Mouse (Mus musculus): ENCODE data around the gene Astn1. TPM values are rescaled to one million over a fixed set of nuclear protein-coding genes. Genes with fewer than 3 reads are reported as not detected.

Astn1 gene
- polyA plus RNA-seq, 2 experiments: 0.03 TPM

GRCm38 (mm10) chr1:158701336-158701735 is 339.3 kb downstream of the Astn1 start:
- Histone ChIP-seq H3K36me3 (replicated peaks; ENCODE audit: control insufficient read depth, insufficient read depth, low read depth) (no peaks in the 10 kb centered on the region), H3K4me2 (ENCODE audit: low read depth) (no peak overlapping the region), H3K27ac (no peak overlapping the region), H3K9me3 (ENCODE audit: control insufficient read depth, low read length) (no peaks in the 10 kb centered on the region), H3K9ac (replicated peaks) (no peak overlapping the region), H3K27me3 (ENCODE audit: control insufficient read depth, insufficient read depth, low read length) (no peaks in the 10 kb centered on the region), H3K4me1 (replicated peaks; ENCODE audit: control insufficient read depth in 2 of 2, insufficient read depth in 2 of 2, low read length in 1 of 2) (no peaks in the 10 kb centered on the region), H3K4me3 (ENCODE audit: insufficient read depth in 1 of 2, low read depth in 2 of 2, low read length in 2 of 2) (no peak overlapping the region)
- TF ChIP-seq EP300 (IDR thresholded peaks at IDR 0.05; ENCODE audit: low read depth) (no peak), CTCF (IDR thresholded peaks at IDR 0.05; ENCODE audit: low read depth) (no peak)
- ATAC-seq (ENCODE audit: insufficient read depth) (no peak), DNase-seq (ENCODE audit: low read depth in 3 of 3, low spot score in 3 of 3) (no peak)
- whole genome bisulfite sequencing (ENCODE audit: insufficient replicate concordance): 68% methylated on average over 1 of the region's 1 CpGs

GRCm38 (mm10) chr1:158713301-158714095 is 351.4 kb downstream of the Astn1 start:
- Histone ChIP-seq H3K9ac (replicated peaks) (no peak overlapping the region), H3K4me2 (ENCODE audit: low read depth) (no peak overlapping the region), H3K36me3 (replicated peaks; ENCODE audit: control insufficient read depth, insufficient read depth, low read depth) (no peaks in the 10 kb centered on the region), H3K27me3 (ENCODE audit: control insufficient read depth, insufficient read depth, low read length) (no peaks in the 10 kb centered on the region), H3K4me3 (ENCODE audit: insufficient read depth in 1 of 2, low read depth in 2 of 2, low read length in 2 of 2) (no peak overlapping the region), H3K27ac (no peak overlapping the region), H3K9me3 (ENCODE audit: control insufficient read depth, low read length) (no peaks in the 10 kb centered on the region), H3K4me1 (replicated peaks; ENCODE audit: control insufficient read depth in 2 of 2, insufficient read depth in 2 of 2, low read length in 1 of 2) (no peaks in the 10 kb centered on the region)
- ATAC-seq (ENCODE audit: insufficient read depth): no peak
- 39% methylated on average over 5 of the region's 5 CpGs for WGBS (ENCODE audit: insufficient replicate concordance)
- no peak for DNase-seq (ENCODE audit: low read depth in 3 of 3, low spot score in 3 of 3)
- TF ChIP-seq CTCF (IDR thresholded peaks at IDR 0.05; ENCODE audit: low read depth) (no peak; the same call in 1 of the 2 replicates), EP300 (IDR thresholded peaks at IDR 0.05; ENCODE audit: low read depth) (no peak)

GRCm38 (mm10) chr1:158732868-158733496 is 370.9 kb downstream of the Astn1 start:
- H3K36me3 ChIP-seq (replicated peaks; ENCODE audit: control insufficient read depth, insufficient read depth, low read depth): no peaks in the 10 kb centered on the region
- no peaks in the 10 kb centered on the region for H3K27me3 ChIP-seq (ENCODE audit: control insufficient read depth, insufficient read depth, low read length)
- DNase-seq (ENCODE audit: low read depth in 3 of 3, low spot score in 3 of 3) (no peak), ATAC-seq (ENCODE audit: insufficient read depth) (no peak)
- H3K4me3 ChIP-seq (ENCODE audit: insufficient read depth in 1 of 2, low read depth in 2 of 2, low read length in 2 of 2): no peak overlapping the region
- no peak overlapping the region for H3K9ac ChIP-seq (replicated peaks)
- no peak overlapping the region for H3K27ac ChIP-seq
- TF ChIP-seq EP300 (IDR thresholded peaks at IDR 0.05; ENCODE audit: low read depth) (no peak), CTCF (IDR thresholded peaks at IDR 0.05; ENCODE audit: low read depth) (no peak)
- H3K4me2 ChIP-seq (ENCODE audit: low read depth): no peak overlapping the region
- WGBS (ENCODE audit: insufficient replicate concordance): 43% methylated on average over 4 of the region's 4 CpGs
- no peaks in the 10 kb centered on the region for H3K9me3 ChIP-seq (ENCODE audit: control insufficient read depth, low read length)
- no peaks in the 10 kb centered on the region for H3K4me1 ChIP-seq (replicated peaks; ENCODE audit: control insufficient read depth in 2 of 2, insufficient read depth in 2 of 2, low read length in 1 of 2)

- Histone ChIP-seq H3K9me3 (ENCODE audit: control insufficient read depth, low read length) (no peaks in the 10 kb centered on the region), H3K9ac (replicated peaks) (no peak overlapping the region), H3K4me3 (ENCODE audit: insufficient read depth in 1 of 2, low read depth in 2 of 2, low read length in 2 of 2) (no peak overlapping the region), H3K27me3 (ENCODE audit: control insufficient read depth, insufficient read depth, low read length) (no peaks in the 10 kb centered on the region), H3K27ac (no peak overlapping the region), H3K36me3 (replicated peaks; ENCODE audit: control insufficient read depth, insufficient read depth, low read depth) (no peaks in the 10 kb centered on the region), H3K4me1 (replicated peaks; ENCODE audit: control insufficient read depth in 2 of 2, insufficient read depth in 2 of 2, low read length in 1 of 2) (no peaks in the 10 kb centered on the region), H3K4me2 (ENCODE audit: low read depth) (no peak overlapping the region)
- ATAC-seq (ENCODE audit: insufficient read depth) (no peak), DNase-seq (ENCODE audit: low read depth in 3 of 3, low spot score in 3 of 3) (no peak)
- TF ChIP-seq CTCF (IDR thresholded peaks at IDR 0.05; ENCODE audit: low read depth): no peak
- no peak for TF ChIP-seq EP300 (IDR thresholded peaks at IDR 0.05; ENCODE audit: low read depth)
- 38% methylated on average over 5 of the region's 5 CpGs for WGBS (ENCODE audit: insufficient replicate concordance)
Measured at GRCm38 (mm10) chr1:158739132-158739919, 377.3 kb downstream of the Astn1 start.
